ENCODE assay signal across 24 mouse cellular contexts in genomic region chr11:79689916-79690315, GRCm38 (mm10).
DNase-seq lines count a peak whose midpoint lies in the region; ATAC-seq and TF ChIP-seq lines count a peak whose summit lies in the region.
"Had no signal": no experiment of that assay in that cellular context is flagged by ENCODE, and none has a peak within 500 bp of the region (broad histone marks: within the 10 kb centered on the region; RNA-seq: fewer than 3 reads in every experiment).

No protein-coding gene starts in this region.

- H3K9me3 ChIP-seq in kidney, postnatal 0 days (replicated peaks; ENCODE audit: low read length) = no peaks in the 10 kb centered on the region
- no peaks in the 10 kb centered on the region for H3K9me3 ChIP-seq in kidney, embryonic 14.5 days (ENCODE audit: control insufficient read depth, low read length)
- no peaks in the 10 kb centered on the region for H3K9me3 ChIP-seq in midbrain, postnatal 0 days (ENCODE audit: low read length)
- no peaks in the 10 kb centered on the region for H3K9me3 ChIP-seq in midbrain, embryonic 10.5 days (replicated peaks)
- H3K9me3 ChIP-seq in E14TG2a.4 (ENCODE audit: low read length) = no peaks in the 10 kb centered on the region
- H3K9me3 ChIP-seq: embryonic facial prominence, embryonic 12.5 days; forebrain, embryonic 12.5 days; hindbrain, embryonic 10.5 days; limb, embryonic 12.5 days; liver, embryonic 12.5 days; neural tube, embryonic 15.5 days had no signal

- no peaks in the 10 kb centered on the region for H3K27me3 ChIP-seq in kidney, postnatal 0 days (ENCODE audit: insufficient read depth, low read length)
- no peaks in the 10 kb centered on the region for H3K27me3 ChIP-seq in kidney, embryonic 14.5 days (ENCODE audit: control insufficient read depth, insufficient read depth, low read length)
- no peaks in the 10 kb centered on the region for H3K27me3 ChIP-seq in midbrain, postnatal 0 days (ENCODE audit: insufficient read depth, low read length)
- no peaks in the 10 kb centered on the region for H3K27me3 ChIP-seq in midbrain, embryonic 10.5 days (ENCODE audit: low read depth, poor library complexity, severe bottlenecking)
- no peaks in the 10 kb centered on the region for H3K27me3 ChIP-seq in E14TG2a.4 (ENCODE audit: insufficient read depth, low read length)
- H3K27me3 ChIP-seq: embryonic facial prominence, embryonic 12.5 days; forebrain, embryonic 12.5 days; limb, embryonic 12.5 days; neural tube, embryonic 15.5 days had no signal

- no peak overlapping the region for H3K4me2 ChIP-seq in kidney, postnatal 0 days (ENCODE audit: low read length)
- no peak overlapping the region for H3K4me2 ChIP-seq in kidney, embryonic 14.5 days (replicated peaks; ENCODE audit: low read depth, low read length)
- H3K4me2 ChIP-seq in midbrain, postnatal 0 days (ENCODE audit: low read depth, low read length, poor library complexity, severe bottlenecking) = no peak overlapping the region
- H3K4me2 ChIP-seq: embryonic facial prominence, embryonic 12.5 days; forebrain, embryonic 12.5 days; heart, embryonic 11.5 days; limb, embryonic 12.5 days; liver, embryonic 12.5 days; midbrain, embryonic 11.5 days; neural tube, embryonic 15.5 days had no signal

- no peak for DNase-seq in kidney, postnatal 0 days (ENCODE audit: low spot score)
- DNase-seq in midbrain, postnatal 0 days (ENCODE audit: low spot score) = no peak
- DNase-seq in midbrain, embryonic 10.5 days (ENCODE audit: low spot score) = no peak
- peak; percentile 61 for DNase-seq in ZHBTc4 (ENCODE audit: low read depth, low spot score)
- DNase-seq in embryo, embryonic 9.5 days (ENCODE audit: extremely low spot score) = no peak
- no peak for DNase-seq in adrenal gland, postnatal 25 days
- DNase-seq: adrenal gland, postnatal 36 days; cerebellum, adult 11 months; cerebellum, postnatal 10 days; kidney, adult 18-20 months; kidney, postnatal 10 days; lung, adult 2 months had no signal

- H3K4me1 ChIP-seq in kidney, postnatal 0 days (replicated peaks; ENCODE audit: insufficient read depth, low read length) = no peaks in the 10 kb centered on the region
- H3K4me1 ChIP-seq in kidney, embryonic 14.5 days (ENCODE audit: control insufficient read depth, insufficient read depth, low read length) = no peaks in the 10 kb centered on the region
- H3K4me1 ChIP-seq in midbrain, postnatal 0 days (ENCODE audit: insufficient read depth, low read length) = no peaks in the 10 kb centered on the region
- no peaks in the 10 kb centered on the region; the same call in 1 of the 2 replicates for H3K4me1 ChIP-seq in midbrain, embryonic 10.5 days
- peaks cover 35% of the 10 kb centered on the region for H3K4me1 ChIP-seq in E14TG2a.4 (replicated peaks; ENCODE audit: low read depth, low read length)
- H3K4me1 ChIP-seq: embryonic facial prominence, embryonic 12.5 days; forebrain, embryonic 12.5 days; limb, embryonic 12.5 days; liver, embryonic 12.5 days had no signal

- ATAC-seq in kidney, postnatal 0 days (replicated peaks; ENCODE audit: low FRiP score, low read depth) = no peak
- ATAC-seq in kidney, embryonic 14.5 days (ENCODE audit: low FRiP score, low TSS enrichment) = no peak
- no peak for ATAC-seq in midbrain, postnatal 0 days (ENCODE audit: low FRiP score)
- ATAC-seq: CD4-positive, CD25-positive, alpha-beta regulatory T cell, adult 4 months; liver, embryonic 12.5 days had no signal

- no peak overlapping the region for H3K4me3 ChIP-seq in kidney, postnatal 0 days (replicated peaks; ENCODE audit: low read depth, low read length)
- H3K4me3 ChIP-seq in kidney, embryonic 14.5 days (ENCODE audit: low read length) = no peak overlapping the region
- H3K4me3 ChIP-seq in midbrain, postnatal 0 days (ENCODE audit: low read depth, low read length) = no peak overlapping the region
- H3K4me3 ChIP-seq in midbrain, embryonic 10.5 days = no peak overlapping the region
- peak overlapping the region; percentile 61 for H3K4me3 ChIP-seq in E14TG2a.4 (replicated peaks; ENCODE audit: low read length)
- H3K4me3 ChIP-seq: embryonic facial prominence, embryonic 12.5 days; forebrain, embryonic 12.5 days; hindbrain, embryonic 10.5 days; limb, embryonic 12.5 days; liver, embryonic 12.5 days; neural tube, embryonic 15.5 days had no signal

- no peak overlapping the region for H3K27ac ChIP-seq in kidney, postnatal 0 days
- H3K27ac ChIP-seq in kidney, embryonic 14.5 days (ENCODE audit: low read depth, low read length) = no peak overlapping the region
- no peak overlapping the region for H3K27ac ChIP-seq in midbrain, postnatal 0 days (ENCODE audit: low read depth, low read length)
- H3K27ac ChIP-seq in midbrain, embryonic 10.5 days (replicated peaks) = no peak overlapping the region
- H3K27ac ChIP-seq: embryonic facial prominence, embryonic 12.5 days; forebrain, embryonic 12.5 days; hindbrain, embryonic 10.5 days; limb, embryonic 12.5 days; liver, embryonic 12.5 days; macrophage; neural tube, embryonic 15.5 days had no signal

- peak; percentile 45 for TF ChIP-seq CTCF in kidney, postnatal 0 days (IDR thresholded peaks at IDR 0.05; ENCODE audit: low read depth)
- TF ChIP-seq CTCF in midbrain, postnatal 0 days (IDR thresholded peaks at IDR 0.05) = peak; percentile 62
- peak; percentile 25; the same call in 1 of the 2 replicates for TF ChIP-seq CTCF in E14TG2a.4 (conservative IDR thresholded peaks at IDR 0.05; ENCODE audit: low read length)

- peaks cover 24% of the 10 kb centered on the region for H3K36me3 ChIP-seq in kidney, postnatal 0 days (ENCODE audit: insufficient read depth, low read length)
- peaks cover 16% of the 10 kb centered on the region; the same call in 1 of the 2 replicates for H3K36me3 ChIP-seq in kidney, embryonic 14.5 days (ENCODE audit: control insufficient read depth, insufficient read depth, low read length)
- peaks cover 57% of the 10 kb centered on the region for H3K36me3 ChIP-seq in midbrain, postnatal 0 days (ENCODE audit: insufficient read depth, low read length)
- peaks cover 88% of the 10 kb centered on the region for H3K36me3 ChIP-seq in midbrain, embryonic 10.5 days
- peaks cover 65% of the 10 kb centered on the region for H3K36me3 ChIP-seq in E14TG2a.4 (ENCODE audit: insufficient read depth, low read length)
- H3K36me3 ChIP-seq: liver, embryonic 12.5 days had no signal

- 81% methylated on average over 1 of the region's 1 CpGs for WGBS in kidney, postnatal 0 days
- 77% methylated on average over 1 of the region's 1 CpGs for WGBS in kidney, embryonic 14.5 days
- 86% methylated on average over 1 of the region's 1 CpGs for WGBS in midbrain, postnatal 0 days
- WGBS in midbrain, embryonic 10.5 days = 88% methylated on average over 1 of the region's 1 CpGs

- no peak overlapping the region for H3K9ac ChIP-seq in kidney, postnatal 0 days (ENCODE audit: low read depth, low read length)
- H3K9ac ChIP-seq in kidney, embryonic 14.5 days (ENCODE audit: low read depth, low read length) = no peak overlapping the region
- no peak overlapping the region for H3K9ac ChIP-seq in midbrain, postnatal 0 days (replicated peaks; ENCODE audit: low read length, poor library complexity, severe bottlenecking)
- H3K9ac ChIP-seq: embryonic facial prominence, embryonic 12.5 days; forebrain, embryonic 12.5 days; limb, embryonic 12.5 days; liver, embryonic 12.5 days; neural tube, embryonic 15.5 days had no signal
